Mouse (Mus musculus) liver, adult 2 months (tissue): ENCODE results near the gene Fkbpl.

Experiments
- CTCF ChIP-seq: fragments of 200-500 bp; IDR thresholded peaks from 2 replicates; pipeline ENCODE4 v1.5.1; 2011; ENCODE audit warnings: low read depth, low read length, control low read depth
- POLR2A ChIP-seq: fragments of 200-500 bp; IDR thresholded peaks from 2 replicates; pipeline ENCODE4 v1.6.1; 2011; ENCODE audit warnings: low read length, control low read depth; ENCODE audit not compliant: insufficient read depth; ENCODE audit errors: extremely low read depth

GRCm38 (mm10) chr17:34599891-34600290 is 44.7 kb upstream of the Fkbpl start:
- TF ChIP-seq CTCF, result no peak
- TF ChIP-seq POLR2A, result no peak
